ENCODE assay signal across 11 mouse cellular contexts in the genomic region with DNA sequence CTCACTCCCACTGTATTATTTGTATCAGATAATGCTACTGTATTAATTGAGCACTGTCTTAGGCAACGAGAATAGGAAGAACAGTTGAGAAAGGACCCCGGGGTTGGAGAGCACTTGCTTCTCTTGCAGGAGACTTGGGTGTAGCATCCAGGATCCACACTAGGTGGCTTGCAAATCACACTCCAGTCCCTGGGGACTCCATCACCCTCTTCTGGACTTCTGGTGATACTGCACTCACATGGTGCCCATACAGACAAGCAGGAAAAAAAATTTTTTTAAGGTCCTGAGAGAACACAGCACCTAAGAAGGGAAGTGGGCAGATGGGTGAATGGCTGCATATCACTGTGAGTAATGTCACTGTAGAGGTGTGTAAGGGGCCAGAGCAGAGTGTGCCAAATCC.
A peak's percentile ranks its signal among the peaks of the same experiment; 100 is the strongest.
DNase-seq lines count a peak whose midpoint lies in the region; ATAC-seq and TF ChIP-seq lines count a peak whose summit lies in the region.
"Had no signal": no experiment of that assay in that cellular context is flagged by ENCODE, and none has a peak within 500 bp of the region (broad histone marks: within the 10 kb centered on the region; RNA-seq: fewer than 3 reads in every experiment).

No protein-coding gene starts in this region.

- 86% methylated on average over 2 of the region's 2 CpGs for WGBS in heart, embryonic 11.5 days (ENCODE audit: insufficient replicate concordance)
- 81% methylated on average over 2 of the region's 2 CpGs for WGBS in intestine, postnatal 0 days

- ATAC-seq in heart, embryonic 11.5 days (replicated peaks; ENCODE audit: insufficient number of reproducible peaks, low FRiP score, low TSS enrichment): no peak
- no peak for ATAC-seq in intestine, postnatal 0 days
- ATAC-seq in erythroid progenitor cell, adult 5-6 weeks (replicated peaks; ENCODE audit: low FRiP score, poor library complexity, severe bottlenecking): no peak

- H3K4me2 ChIP-seq in heart, embryonic 11.5 days: no peak overlapping the region
- H3K4me2 ChIP-seq in intestine, postnatal 0 days (replicated peaks; ENCODE audit: low read depth): no peak overlapping the region
- H3K4me2 ChIP-seq: neural tube, embryonic 15.5 days had no signal

- peak; percentile 26 for DNase-seq in heart, postnatal 4 days
- DNase-seq in A20 (ENCODE audit: low read depth, low spot score) (peak; percentile 48), NIH3T3 (ENCODE audit: low read depth) (peak; percentile 54)
- DNase-seq in frontal cortex, postnatal 14 days (ENCODE audit: low spot score in 2 of 2): no peak
- no peak for DNase-seq in frontal cortex, postnatal 36 days (ENCODE audit: low spot score in 2 of 2)
- DNase-seq: right cerebral cortex, postnatal 4 days had no signal

- TF ChIP-seq CTCF in intestine, postnatal 0 days (IDR thresholded peaks at IDR 0.05; ENCODE audit: low read depth): peak; percentile 61

- H3K9me3 ChIP-seq in heart, embryonic 11.5 days (replicated peaks; ENCODE audit: control insufficient read depth, low read length): no peaks in the 10 kb centered on the region
- H3K9me3 ChIP-seq in intestine, postnatal 0 days (ENCODE audit: control insufficient read depth): no peaks in the 10 kb centered on the region
- H3K9me3 ChIP-seq: midbrain, embryonic 10.5 days; neural tube, embryonic 15.5 days had no signal

- no peaks in the 10 kb centered on the region for H3K27me3 ChIP-seq in heart, embryonic 11.5 days (ENCODE audit: control insufficient read depth, insufficient read depth, low read length)
- H3K27me3 ChIP-seq in intestine, postnatal 0 days (replicated peaks; ENCODE audit: control insufficient read depth, insufficient read depth, low read length): no peaks in the 10 kb centered on the region
- H3K27me3 ChIP-seq: neural tube, embryonic 15.5 days had no signal

- no peak overlapping the region for H3K27ac ChIP-seq in heart, embryonic 11.5 days (ENCODE audit: low read depth, low read length)
- H3K27ac ChIP-seq in intestine, postnatal 0 days (ENCODE audit: low read depth, low read length): no peak overlapping the region
- H3K27ac ChIP-seq: midbrain, embryonic 10.5 days; neural tube, embryonic 15.5 days had no signal

- H3K36me3 ChIP-seq in heart, embryonic 11.5 days (ENCODE audit: control insufficient read depth, insufficient read depth, low read length): no peaks in the 10 kb centered on the region
- no peaks in the 10 kb centered on the region for H3K36me3 ChIP-seq in intestine, postnatal 0 days (ENCODE audit: control insufficient read depth, insufficient read depth)
- H3K36me3 ChIP-seq: midbrain, embryonic 10.5 days; neural tube, embryonic 15.5 days had no signal

- no peak overlapping the region for H3K4me3 ChIP-seq in heart, embryonic 11.5 days (ENCODE audit: low read depth, low read length)
- H3K4me3 ChIP-seq in intestine, postnatal 0 days (ENCODE audit: low read depth, low read length): no peak overlapping the region
- H3K4me3 ChIP-seq: midbrain, embryonic 10.5 days; neural tube, embryonic 15.5 days had no signal

- H3K4me1 ChIP-seq in heart, embryonic 11.5 days (ENCODE audit: control insufficient read depth, insufficient read depth, low read length): peaks cover 13% of the 10 kb centered on the region
- no peaks in the 10 kb centered on the region for H3K4me1 ChIP-seq in intestine, postnatal 0 days (replicated peaks; ENCODE audit: control insufficient read depth, insufficient read depth, low read length)
- H3K4me1 ChIP-seq: midbrain, embryonic 10.5 days had no signal

- no peak overlapping the region for H3K9ac ChIP-seq in heart, embryonic 11.5 days (ENCODE audit: low read depth, low read length)
- H3K9ac ChIP-seq in intestine, postnatal 0 days (ENCODE audit: low read depth, low read length): no peak overlapping the region
- H3K9ac ChIP-seq: neural tube, embryonic 15.5 days had no signal

Comparison
In these comparisons a context has a peak if more than half of its experiments do, and no peak if none do; other contexts are left out.
1. DNase-seq: peak in heart, postnatal 4 days (single experiment), A20 (single experiment) and NIH3T3 (single experiment); none in frontal cortex, postnatal 14 days (0 of 2) and frontal cortex, postnatal 36 days (0 of 2).